Mouse (Mus musculus) brain, embryonic 14.5 days (tissue): ENCODE measurements at regions not wholly inside any gene's neighbourhood (a gene's known extent, or its start where the extent isn't known, plus 50 kb on each side); places are given as distances from the start of the nearest gene placed in this dataset.

Experiments
- CTCF ChIP-seq: fragments of 200-500 bp; IDR thresholded peaks from 2 replicates; pipeline ENCODE4 v1.5.1; 2012; ENCODE audit warnings: inconsistent platforms, mild to moderate bottlenecking, moderate library complexity, borderline replicate concordance; ENCODE audit not compliant: insufficient read depth, insufficient read length; ENCODE audit errors: extremely low read depth
- POLR2A ChIP-seq: fragments of 200-500 bp; IDR thresholded peaks from 2 replicates; pipeline ENCODE4 v1.6.1; 2012; ENCODE audit warnings: mild to moderate bottlenecking, inconsistent platforms, borderline replicate concordance; ENCODE audit not compliant: poor library complexity, insufficient read depth, insufficient read length, severe bottlenecking; ENCODE audit errors: extremely low read depth

DNA sequence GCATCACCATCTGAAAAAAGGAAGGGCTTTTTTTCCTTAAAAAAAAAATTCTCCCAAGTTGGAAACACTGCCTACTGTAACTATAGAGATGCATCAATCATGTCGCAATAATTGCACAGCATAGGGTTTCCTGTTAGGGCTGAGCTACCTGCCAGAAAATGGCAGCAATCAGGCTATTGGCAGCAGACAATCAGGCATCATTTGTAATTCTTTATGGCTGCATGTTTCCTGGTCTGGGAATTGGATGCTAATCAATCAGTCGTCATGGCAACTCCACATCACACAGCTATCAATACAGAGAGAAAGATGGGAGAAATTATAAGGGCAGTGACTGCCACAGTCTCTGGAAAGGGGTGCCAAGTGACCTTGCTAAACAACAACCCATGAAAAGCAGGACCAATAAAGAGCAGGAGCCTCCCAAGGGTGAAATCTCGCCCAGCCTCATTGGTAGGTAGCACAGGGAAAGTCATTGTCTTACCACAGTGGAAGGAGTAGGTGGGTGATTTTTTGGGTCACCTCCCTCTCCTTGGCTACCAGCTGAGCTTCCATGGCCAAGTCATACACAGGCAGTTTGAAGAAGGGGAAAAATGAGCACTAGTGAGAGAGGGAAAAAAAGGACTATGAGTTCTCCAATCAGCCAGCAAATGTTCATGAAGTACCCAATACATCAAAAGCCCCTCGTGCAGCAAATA, 130.7 kb downstream of the Gm9195 start:
- TF ChIP-seq CTCF (no peak), POLR2A (no peak)
